Mouse (Mus musculus) E14TG2a.4 (cell line): ENCODE data around the gene Hck.

ENCODE experiments used
- CTCF ChIP-seq: conservative IDR thresholded peaks from 2 replicates; pipeline ENCODE4 v1.5.1; 2014; ENCODE audit warnings: low read length
- NANOG ChIP-seq: IDR thresholded peaks from 2 replicates; pipeline ENCODE4 v1.6.1; 2014; ENCODE audit warnings: borderline replicate concordance, low read length, mixed read lengths
- POU5F1 ChIP-seq: IDR thresholded peaks from 2 replicates; pipeline ENCODE4 v1.6.1; 2014; ENCODE audit warnings: low read length, borderline replicate concordance

DNA sequence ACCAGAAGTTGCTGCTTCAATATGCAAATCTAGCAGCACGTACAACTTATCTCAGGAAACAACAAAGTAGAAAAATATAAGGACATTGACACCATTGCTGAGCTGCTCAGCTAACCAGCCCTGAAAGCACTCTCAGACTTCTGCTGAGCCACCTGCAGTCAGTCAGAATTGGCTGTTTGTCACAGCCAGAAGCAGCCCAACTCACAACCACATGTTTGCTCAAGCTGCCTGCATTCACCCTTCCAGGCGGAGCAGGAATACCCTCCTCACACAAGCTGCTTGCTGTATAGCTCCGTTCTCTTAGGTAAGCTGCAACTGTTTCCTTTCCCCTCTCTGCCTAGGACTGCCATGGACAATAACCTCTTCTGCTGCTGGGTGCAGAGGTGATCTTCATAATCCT, 44.9 kb upstream of the Hck start:
- no peak for TF ChIP-seq CTCF
- no peak for TF ChIP-seq POU5F1
- no peak for TF ChIP-seq NANOG
